Mouse (Mus musculus) C2C12 (cell line): ENCODE measurements around the gene Xiap.

Experiments
- CEBPB ChIP-seq: IDR thresholded peaks from one replicate; pipeline ENCODE4 v1.6.1; 2011; ENCODE audit warnings: low read depth, mild to moderate bottlenecking, control low read depth, moderate library complexity
- CTCF ChIP-seq: IDR thresholded peaks from one replicate; pipeline ENCODE4 v1.5.1; 2011; ENCODE audit not compliant: control insufficient read depth, insufficient read depth, insufficient read length
- FOSL1 ChIP-seq: IDR thresholded peaks from one replicate; pipeline ENCODE4 v1.8.0; 2011; ENCODE audit warnings: mild to moderate bottlenecking, low read length; ENCODE audit not compliant: poor library complexity, insufficient read depth, severe bottlenecking
- MAX ChIP-seq: IDR thresholded peaks from one replicate; pipeline ENCODE4 v1.6.1; 2011; ENCODE audit warnings: mild to moderate bottlenecking, control low read depth
- MYOD1 ChIP-seq: IDR thresholded peaks from one replicate; pipeline ENCODE4 v1.6.1; 2011; ENCODE audit warnings: low read depth; ENCODE audit not compliant: control insufficient read depth, insufficient read length
- MYOG ChIP-seq: IDR thresholded peaks from one replicate; pipeline ENCODE4 v1.6.1; 2011; ENCODE audit not compliant: control insufficient read depth, insufficient read length; ENCODE audit errors: extremely low read depth
- USF1 ChIP-seq: IDR thresholded peaks from one replicate; pipeline ENCODE4 v1.6.1; 2011; ENCODE audit warnings: low read depth, mild to moderate bottlenecking, control low read depth, moderate library complexity

DNA sequence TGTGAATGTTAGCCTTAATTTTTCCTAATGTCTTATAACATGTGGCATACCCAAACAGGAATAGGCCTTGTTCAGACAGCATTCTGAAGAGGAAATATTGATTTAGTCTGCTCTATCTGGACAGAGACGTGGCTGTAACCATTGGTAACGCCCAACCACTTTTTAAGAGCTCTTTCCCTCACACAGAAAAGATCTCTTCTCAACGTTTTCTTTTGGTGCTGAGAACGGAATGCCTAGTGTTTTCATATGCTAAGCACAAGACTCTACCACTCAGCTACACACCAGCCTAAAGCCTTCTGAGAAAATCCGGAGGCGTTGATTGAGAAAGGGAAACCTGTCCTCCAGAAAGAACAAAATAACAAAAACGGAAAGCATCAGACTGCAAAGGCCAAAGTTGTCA lies 25.6 kb upstream of the Xiap start:
- no peak for TF ChIP-seq CTCF
- TF ChIP-seq MAX: no peak
- no peak for TF ChIP-seq CEBPB
- TF ChIP-seq MYOD1: no peak
- no peak for TF ChIP-seq MYOG
- no peak for TF ChIP-seq USF1
- no peak for TF ChIP-seq FOSL1
